In genomic region chr2:178184251-178184650, GRCm38 (mm10) we compare ENCODE assay signal across 30 mouse cellular contexts.
A peak's percentile ranks its signal among the peaks of the same experiment; 100 is the strongest.
DNase-seq lines count a peak whose midpoint lies in the region; ATAC-seq and TF ChIP-seq lines count a peak whose summit lies in the region.
"Had no signal": no experiment of that assay in that cellular context is flagged by ENCODE, and none has a peak within 500 bp of the region (broad histone marks: within the 10 kb centered on the region; RNA-seq: fewer than 3 reads in every experiment).

No protein-coding gene starts in this region.

- 0 out of 2 replicates have a peak, but pooled peaks cover 5% of the 10 kb centered on the region for H3K4me1 ChIP-seq in hindbrain, postnatal 0 days (ENCODE audit: insufficient read depth, low read length)
- H3K4me1 ChIP-seq in hindbrain, embryonic 12.5 days = peaks cover 4% of the 10 kb centered on the region; the same call in 1 of the 2 replicates
- H3K4me1 ChIP-seq in liver, embryonic 11.5 days (replicated peaks; ENCODE audit: control insufficient read depth, insufficient read depth, low read length) = no peaks in the 10 kb centered on the region
- H3K4me1 ChIP-seq in kidney, embryonic 15.5 days = no peaks in the 10 kb centered on the region
- H3K4me1 ChIP-seq: limb, embryonic 15.5 days; liver, embryonic 15.5 days; neural tube, embryonic 12.5 days had no signal

- no peak for TF ChIP-seq CTCF in hindbrain, postnatal 0 days (IDR thresholded peaks at IDR 0.05; ENCODE audit: low read depth)

- H3K36me3 ChIP-seq in hindbrain, postnatal 0 days (ENCODE audit: insufficient read depth, low read length) = no peaks in the 10 kb centered on the region
- H3K36me3 ChIP-seq in hindbrain, embryonic 12.5 days = no peaks in the 10 kb centered on the region
- H3K36me3 ChIP-seq in liver, embryonic 11.5 days (ENCODE audit: control insufficient read depth, insufficient read depth, low read length) = no peaks in the 10 kb centered on the region
- H3K36me3 ChIP-seq in kidney, embryonic 15.5 days = no peaks in the 10 kb centered on the region
- H3K36me3 ChIP-seq: limb, embryonic 10.5 days; limb, embryonic 15.5 days; liver, embryonic 15.5 days; midbrain, embryonic 10.5 days; neural tube, embryonic 12.5 days had no signal

- no peak overlapping the region for H3K9ac ChIP-seq in hindbrain, postnatal 0 days (replicated peaks; ENCODE audit: low read length)
- H3K9ac ChIP-seq in hindbrain, embryonic 12.5 days = no peak overlapping the region
- H3K9ac ChIP-seq in liver, embryonic 11.5 days (ENCODE audit: low read depth, low read length) = no peak overlapping the region
- no peak overlapping the region for H3K9ac ChIP-seq in kidney, embryonic 15.5 days
- H3K9ac ChIP-seq: hindbrain, embryonic 14.5 days; limb, embryonic 15.5 days; liver, embryonic 15.5 days; lung, embryonic 14.5 days; neural tube, embryonic 12.5 days had no signal

- peak; percentile 30 for DNase-seq in hindbrain, postnatal 0 days (ENCODE audit: low spot score)
- peak; percentile 71 to 73 for DNase-seq in cerebellum, adult 18-20 months
- peak; percentile 80 for DNase-seq in cerebellum, postnatal 10 days
- no peak for DNase-seq in urinary bladder, postnatal 10 days (ENCODE audit: low spot score)
- DNase-seq in liver, embryonic 11.5 days (ENCODE audit: low spot score) = no peak
- DNase-seq: adrenal gland, postnatal 25 days; gastrocnemius, adult 2 months; gastrocnemius, postnatal 36 days; heart, adult 18-20 months; heart, postnatal 36 days; kidney, adult 2 months; layer of hippocampus, adult 9-11 months; lung, embryonic 14.5 days; lung, postnatal 14 days; right cerebral cortex, adult 18-20 months; spleen, adult 18-20 months; thymus, postnatal 25 days had no signal

- H3K9me3 ChIP-seq in hindbrain, postnatal 0 days (ENCODE audit: low read length) = no peaks in the 10 kb centered on the region
- H3K9me3 ChIP-seq in hindbrain, embryonic 12.5 days (replicated peaks) = 0 out of 2 replicates have a peak, but pooled peaks cover 4% of the 10 kb centered on the region
- H3K9me3 ChIP-seq in liver, embryonic 11.5 days (ENCODE audit: control insufficient read depth, low read length) = no peaks in the 10 kb centered on the region
- no peaks in the 10 kb centered on the region for H3K9me3 ChIP-seq in kidney, embryonic 15.5 days (replicated peaks)
- H3K9me3 ChIP-seq: limb, embryonic 10.5 days; limb, embryonic 15.5 days; liver, embryonic 15.5 days; neural tube, embryonic 12.5 days had no signal

- H3K4me3 ChIP-seq in hindbrain, postnatal 0 days (ENCODE audit: low read length) = no peak overlapping the region
- H3K4me3 ChIP-seq in hindbrain, embryonic 12.5 days = no peak overlapping the region
- no peak overlapping the region for H3K4me3 ChIP-seq in liver, embryonic 11.5 days (ENCODE audit: low read depth, low read length)
- no peak overlapping the region for H3K4me3 ChIP-seq in kidney, embryonic 15.5 days (replicated peaks)
- H3K4me3 ChIP-seq: gastrocnemius, adult 2 months; limb, embryonic 10.5 days; limb, embryonic 15.5 days; liver, embryonic 15.5 days; midbrain, embryonic 10.5 days; myocyte; neural tube, embryonic 12.5 days had no signal

- no peak overlapping the region for H3K27ac ChIP-seq in hindbrain, postnatal 0 days
- no peak overlapping the region for H3K27ac ChIP-seq in hindbrain, embryonic 12.5 days
- H3K27ac ChIP-seq in liver, embryonic 11.5 days (ENCODE audit: low read depth, low read length) = no peak overlapping the region
- no peak overlapping the region for H3K27ac ChIP-seq in kidney, embryonic 15.5 days
- H3K27ac ChIP-seq: gastrocnemius, adult 2 months; hindbrain, embryonic 14.5 days; kidney, postnatal 0 days; limb, embryonic 10.5 days; limb, embryonic 15.5 days; liver, embryonic 15.5 days; midbrain, embryonic 10.5 days; neural tube, embryonic 12.5 days had no signal

- no peak overlapping the region for H3K4me2 ChIP-seq in hindbrain, postnatal 0 days (ENCODE audit: low read depth, low read length)
- H3K4me2 ChIP-seq in hindbrain, embryonic 12.5 days (replicated peaks) = no peak overlapping the region
- H3K4me2 ChIP-seq in liver, embryonic 11.5 days = no peak overlapping the region
- no peak overlapping the region for H3K4me2 ChIP-seq in kidney, embryonic 15.5 days
- H3K4me2 ChIP-seq: heart, embryonic 11.5 days; hindbrain, embryonic 14.5 days; limb, embryonic 15.5 days; liver, embryonic 15.5 days; lung, embryonic 14.5 days; neural tube, embryonic 12.5 days had no signal

- WGBS in hindbrain, postnatal 0 days = 65% methylated on average over 5 of the region's 5 CpGs
- WGBS in hindbrain, embryonic 12.5 days = 68% methylated on average over 5 of the region's 5 CpGs
- 68% methylated on average over 5 of the region's 5 CpGs for WGBS in liver, embryonic 11.5 days
- 47% methylated on average over 5 of the region's 5 CpGs for WGBS in kidney, embryonic 15.5 days

- peak; percentile 19; the same call in 1 of the 2 replicates for ATAC-seq in hindbrain, postnatal 0 days
- no peak for ATAC-seq in hindbrain, embryonic 12.5 days (ENCODE audit: low FRiP score)
- ATAC-seq in liver, embryonic 11.5 days (replicated peaks; ENCODE audit: low FRiP score) = no peak
- no peak for ATAC-seq in kidney, embryonic 15.5 days (replicated peaks; ENCODE audit: low FRiP score)
- ATAC-seq: CD4-positive, CD25-positive, alpha-beta regulatory T cell, adult 4 months; forebrain, embryonic 14.5 days had no signal

- H3K27me3 ChIP-seq in hindbrain, postnatal 0 days (ENCODE audit: insufficient read depth, low read length) = no peaks in the 10 kb centered on the region
- H3K27me3 ChIP-seq in hindbrain, embryonic 12.5 days = no peaks in the 10 kb centered on the region
- H3K27me3 ChIP-seq in liver, embryonic 11.5 days (replicated peaks; ENCODE audit: control insufficient read depth, insufficient read depth, low read length) = no peaks in the 10 kb centered on the region
- no peaks in the 10 kb centered on the region for H3K27me3 ChIP-seq in kidney, embryonic 15.5 days
- H3K27me3 ChIP-seq: limb, embryonic 15.5 days; liver, embryonic 15.5 days; neural tube, embryonic 12.5 days had no signal

Comparison
In these comparisons a context has a peak if more than half of its experiments do, and no peak if none do; other contexts are left out.
1. DNase-seq: peak in hindbrain, postnatal 0 days (single experiment), cerebellum, adult 18-20 months (2 of 2) and cerebellum, postnatal 10 days (2 of 2); none in urinary bladder, postnatal 10 days (single experiment) and liver, embryonic 11.5 days (single experiment).